8 mouse cellular contexts compared by ENCODE assay signal in genomic region chr6:38353181-38353580, GRCm38 (mm10). TPM values are rescaled to one million over a fixed set of nuclear protein-coding genes. Genes with fewer than 3 reads are reported as not detected.
DNase-seq lines count a peak whose midpoint lies in the region; ATAC-seq and TF ChIP-seq lines count a peak whose summit lies in the region.

No protein-coding gene starts in this region.

- H3K27ac ChIP-seq in kidney, embryonic 14.5 days (ENCODE audit: low read depth, low read length) = no peak overlapping the region
- H3K27ac ChIP-seq in ES-E14 (ENCODE audit: insufficient read depth, low read depth, low read length, poor library complexity, severe bottlenecking) = no peak overlapping the region
- H3K27ac ChIP-seq in forebrain, postnatal 0 days (ENCODE audit: low read depth, low read length) = no peak overlapping the region
- H3K27ac ChIP-seq in liver, postnatal 0 days (ENCODE audit: low read depth) = peak overlapping the region; percentile 90

- in situ Hi-C loops in ES-E14 (cut with MboI; ENCODE audit: low sequenced_read_pairs in 2 of 2, unreplicated experiment in 2 of 2) = no loop called here

- no peak for TF ChIP-seq EP300 in liver, postnatal 0 days (IDR thresholded peaks at IDR 0.05; ENCODE audit: low read depth)

- no peak for ATAC-seq in kidney, embryonic 14.5 days (ENCODE audit: low FRiP score, low TSS enrichment)
- no peak for ATAC-seq in forebrain, postnatal 0 days
- no peak for ATAC-seq in liver, postnatal 0 days

- H3K9ac ChIP-seq in kidney, embryonic 14.5 days (ENCODE audit: low read depth, low read length) = no peak overlapping the region
- H3K9ac ChIP-seq in ES-E14 (ENCODE audit: insufficient read depth, low read depth, low read length, poor library complexity, severe bottlenecking) = peak overlapping the region; percentile 1; the same call in 1 of the 2 replicates
- H3K9ac ChIP-seq in forebrain, postnatal 0 days = no peak overlapping the region
- H3K9ac ChIP-seq in liver, postnatal 0 days (replicated peaks) = peak overlapping the region; percentile 90

- H3K27me3 ChIP-seq in kidney, embryonic 14.5 days (ENCODE audit: control insufficient read depth, insufficient read depth, low read length) = peaks cover 58% of the 10 kb centered on the region
- peaks cover 64% of the 10 kb centered on the region for H3K27me3 ChIP-seq in forebrain, postnatal 0 days (ENCODE audit: insufficient read depth, low read length)
- H3K27me3 ChIP-seq in liver, postnatal 0 days (ENCODE audit: insufficient read depth, low read length) = no peaks in the 10 kb centered on the region

- no peak for TF ChIP-seq CTCF in forebrain, postnatal 0 days (IDR thresholded peaks at IDR 0.05; ENCODE audit: low read depth)
- TF ChIP-seq CTCF in liver, postnatal 0 days (IDR thresholded peaks at IDR 0.05; ENCODE audit: low read depth) = no peak

- no peaks in the 10 kb centered on the region for H3K9me3 ChIP-seq in kidney, embryonic 14.5 days (ENCODE audit: control insufficient read depth, low read length)
- H3K9me3 ChIP-seq in ES-E14 (ENCODE audit: control insufficient read depth, insufficient read depth, low read depth, low read length) = no peaks in the 10 kb centered on the region
- H3K9me3 ChIP-seq in forebrain, postnatal 0 days (ENCODE audit: low read length) = no peaks in the 10 kb centered on the region
- H3K9me3 ChIP-seq in liver, postnatal 0 days (ENCODE audit: low read length) = no peaks in the 10 kb centered on the region

- DNase-seq in kidney, postnatal 10 days = no peak
- DNase-seq in ES-E14 (ENCODE audit: low read depth, low spot score) = no peak
- DNase-seq in forebrain, postnatal 0 days = no peak
- DNase-seq in liver, postnatal 0 days = no peak
- no peak for DNase-seq in urinary bladder, postnatal 36 days (ENCODE audit: low spot score in 2 of 2)
- no peak for DNase-seq in layer of hippocampus, postnatal 25 days (ENCODE audit: extremely low spot score in 1 of 2, low spot score in 1 of 2)
- no peak for DNase-seq in yolk sac, embryonic 10.5 days (ENCODE audit: low spot score)

- no peaks in the 10 kb centered on the region; the same call in 1 of the 2 replicates for H3K4me1 ChIP-seq in kidney, embryonic 14.5 days (ENCODE audit: control insufficient read depth, insufficient read depth, low read length)
- H3K4me1 ChIP-seq in ES-E14 (ENCODE audit: control insufficient read depth in 2 of 2, insufficient read depth in 2 of 2, low read length in 2 of 2, poor library complexity in 1 of 2) = peaks cover 0 to 3% of the 10 kb centered on the region in 2 experiments; a peak in 1 of 4 replicates
- H3K4me1 ChIP-seq in forebrain, postnatal 0 days (ENCODE audit: insufficient read depth) = no peaks in the 10 kb centered on the region
- H3K4me1 ChIP-seq in liver, postnatal 0 days (ENCODE audit: insufficient read depth) = peaks cover 41% of the 10 kb centered on the region

- no peaks in the 10 kb centered on the region for H3K36me3 ChIP-seq in kidney, embryonic 14.5 days (ENCODE audit: control insufficient read depth, insufficient read depth, low read length)
- no peaks in the 10 kb centered on the region for H3K36me3 ChIP-seq in ES-E14 (ENCODE audit: control insufficient read depth, insufficient read depth, low read length, poor library complexity, severe bottlenecking)
- no peaks in the 10 kb centered on the region for H3K36me3 ChIP-seq in forebrain, postnatal 0 days (ENCODE audit: insufficient read depth)
- peaks cover 17% of the 10 kb centered on the region for H3K36me3 ChIP-seq in liver, postnatal 0 days (replicated peaks; ENCODE audit: insufficient read depth, low read length)

- WGBS in kidney, embryonic 14.5 days = 8% methylated on average over 13 of the region's 13 CpGs
- 6% methylated on average over 13 of the region's 13 CpGs for WGBS in forebrain, postnatal 0 days
- WGBS in liver, postnatal 0 days (ENCODE audit: insufficient replicate concordance) = 9% methylated on average over 13 of the region's 13 CpGs

- H3K4me3 ChIP-seq in kidney, embryonic 14.5 days (ENCODE audit: low read length) = peak overlapping the region; percentile 59
- peak overlapping the region; percentile 68 to 77 for H3K4me3 ChIP-seq in ES-E14 (ENCODE audit: insufficient read depth in 1 of 2, low read depth in 1 of 2, low read length in 2 of 2, poor library complexity in 1 of 2, severe bottlenecking in 1 of 2)
- peak overlapping the region; percentile 49; the same call in 1 of the 2 replicates for H3K4me3 ChIP-seq in forebrain, postnatal 0 days (ENCODE audit: low read depth, low read length)
- H3K4me3 ChIP-seq in liver, postnatal 0 days (ENCODE audit: low read depth, low read length) = peak overlapping the region; percentile 75

- H3K4me2 ChIP-seq in kidney, embryonic 14.5 days (replicated peaks; ENCODE audit: low read depth, low read length) = peak overlapping the region; percentile 67
- H3K4me2 ChIP-seq in forebrain, postnatal 0 days (ENCODE audit: low read depth) = peak overlapping the region; percentile 54; the same call in 1 of the 2 replicates
- H3K4me2 ChIP-seq in liver, postnatal 0 days (ENCODE audit: low read depth, low read length) = peak overlapping the region; percentile 75

TF ChIP-seq in ES-E14, 5 proteins besides CTCF, POLR2A, EP300 and RAD21:
- TF ChIP-seq ZC3H11A (IDR thresholded peaks at IDR 0.05; ENCODE audit: borderline replicate concordance, low read depth, low read length) (no peak), HCFC1 (IDR thresholded peaks at IDR 0.05; ENCODE audit: borderline replicate concordance, insufficient read depth, low read length) (no peak), MAFK (IDR thresholded peaks at IDR 0.05; ENCODE audit: insufficient read depth, low read depth, low read length) (no peak), ZNF384 (IDR thresholded peaks at IDR 0.05; ENCODE audit: low read depth, low read length) (no peak), CHD2 (IDR thresholded peaks at IDR 0.05; ENCODE audit: low read depth, low read length) (no peak)

RNA-seq across cellular contexts. Expression of gene Zc3hav1, which starts 1.2 kb away (rescaled TPM):
- 2.1 and 3.4 TPM in 2 replicates for polyA plus RNA-seq in kidney, embryonic 14.5 days (2014; fragmentation: Nextera tagmentation; extraction: Ambion mirVana)
- total RNA-seq in ES-E14 (2012; rRNA removed) = 12.2 and 20.6 TPM in 2 replicates
- 2.2 and 5.7 TPM in 2 replicates for total RNA-seq in forebrain, postnatal 0 days (2014; rRNA removed)
- polyA plus RNA-seq in forebrain, postnatal 0 days (2015; fragmentation: Nextera tagmentation; extraction: Ambion mirVana) = 1.6 and 2.0 TPM in 2 replicates
- 14.7 and 16.6 TPM in 2 replicates for polyA plus RNA-seq in liver, postnatal 0 days (2015; fragmentation: Nextera tagmentation; extraction: Ambion mirVana)
- total RNA-seq in layer of hippocampus, postnatal 25 days (2021) = 1 to 10 TPM; 2.7 to 3.0 TPM

RNA-seq across cellular contexts. Expression of gene Ttc26, which starts 28.1 kb away (rescaled TPM):
- polyA plus RNA-seq in kidney, embryonic 14.5 days (2014; fragmentation: Nextera tagmentation; extraction: Ambion mirVana) = 5.1 and 10.9 TPM in 2 replicates
- 3.5 and 4.2 TPM in 2 replicates for total RNA-seq in ES-E14 (2012; rRNA removed)
- 9.1 and 10.1 TPM in 2 replicates for total RNA-seq in forebrain, postnatal 0 days (2014; rRNA removed)
- polyA plus RNA-seq in forebrain, postnatal 0 days (2015; fragmentation: Nextera tagmentation; extraction: Ambion mirVana) = 2.2 and 4.0 TPM in 2 replicates
- 0.11 and 0.16 TPM in 2 replicates for polyA plus RNA-seq in liver, postnatal 0 days (2015; fragmentation: Nextera tagmentation; extraction: Ambion mirVana)
- total RNA-seq in layer of hippocampus, postnatal 25 days (2021) = 10 to 100 TPM in 1 of 2 experiments, 1 to 10 TPM in 1; 9.0 to 11.8 TPM

RNA-seq across cellular contexts. Expression of gene Zc3hav1l, which starts 54.1 kb away (rescaled TPM):
- polyA plus RNA-seq in kidney, embryonic 14.5 days (2014; fragmentation: Nextera tagmentation; extraction: Ambion mirVana) = 10.9 and 14.9 TPM in 2 replicates
- 2.6 and 3.8 TPM in 2 replicates for total RNA-seq in ES-E14 (2012; rRNA removed)
- total RNA-seq in forebrain, postnatal 0 days (2014; rRNA removed) = 5.3 and 8.4 TPM in 2 replicates
- 2.4 and 2.9 TPM in 2 replicates for polyA plus RNA-seq in forebrain, postnatal 0 days (2015; fragmentation: Nextera tagmentation; extraction: Ambion mirVana)
- 0.59 and 0.61 TPM in 2 replicates for polyA plus RNA-seq in liver, postnatal 0 days (2015; fragmentation: Nextera tagmentation; extraction: Ambion mirVana)
- 1 to 10 TPM; 3.5 to 4.3 TPM for total RNA-seq in layer of hippocampus, postnatal 25 days (2021)

Comparison
In these comparisons a context has a peak if more than half of its experiments do, and no peak if none do; other contexts are left out.
1. H3K9ac ChIP-seq: peak in ES-E14 (single experiment) and liver, postnatal 0 days (single experiment); none in kidney, embryonic 14.5 days (single experiment) and forebrain, postnatal 0 days (single experiment).
2. Peak in every context shown above with its lines, with median percentiles within 50 percentile points of each other: H3K4me2 ChIP-seq and H3K4me3 ChIP-seq.